Mouse (Mus musculus): Measurements from ENCODE around the gene Gjc1.

The Gjc1 gene

DNA sequence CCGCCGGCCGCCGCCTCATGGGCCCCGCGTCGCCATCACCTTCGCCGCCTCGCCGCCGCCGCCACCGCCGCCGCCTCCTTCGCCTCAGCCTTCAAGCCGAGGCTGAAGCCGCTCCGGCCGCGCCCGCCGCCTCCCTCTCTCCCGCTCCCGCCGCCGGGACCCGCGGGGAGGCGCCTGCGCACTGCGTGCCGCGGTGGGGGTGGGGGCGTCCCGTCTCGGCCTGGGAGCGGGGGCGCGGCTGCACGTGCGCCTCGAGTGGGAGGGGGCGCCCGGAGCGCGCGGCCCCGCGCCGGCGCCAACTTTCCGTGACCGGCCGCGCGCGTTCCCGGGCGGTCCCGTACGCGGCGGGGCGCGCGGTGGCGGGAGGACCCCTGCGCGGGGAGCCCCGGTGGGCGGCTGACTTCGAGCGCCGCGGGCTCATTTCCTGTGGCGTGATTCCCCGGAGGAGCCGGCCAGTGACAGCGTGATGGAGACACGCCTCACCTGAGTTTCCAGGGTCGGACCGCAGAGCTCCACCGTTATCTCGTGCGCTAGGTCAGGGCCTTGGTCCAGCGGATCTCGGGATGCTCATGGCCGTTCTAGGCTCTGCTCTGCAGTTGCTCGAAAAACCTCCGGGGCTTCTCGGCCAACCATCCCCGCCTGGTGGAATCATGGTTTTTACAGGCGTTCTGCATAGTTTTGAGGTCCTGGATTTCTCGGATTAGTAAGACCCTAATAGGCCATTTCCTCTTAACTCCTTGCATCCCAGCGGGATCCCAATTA is at the start of gene Gjc1:
TSS of gene Gjc1 (minus strand) at position 680 of the 762 bp plus-strand sequence.
- DNase-seq: peak; percentile 76 to 86

DNA sequence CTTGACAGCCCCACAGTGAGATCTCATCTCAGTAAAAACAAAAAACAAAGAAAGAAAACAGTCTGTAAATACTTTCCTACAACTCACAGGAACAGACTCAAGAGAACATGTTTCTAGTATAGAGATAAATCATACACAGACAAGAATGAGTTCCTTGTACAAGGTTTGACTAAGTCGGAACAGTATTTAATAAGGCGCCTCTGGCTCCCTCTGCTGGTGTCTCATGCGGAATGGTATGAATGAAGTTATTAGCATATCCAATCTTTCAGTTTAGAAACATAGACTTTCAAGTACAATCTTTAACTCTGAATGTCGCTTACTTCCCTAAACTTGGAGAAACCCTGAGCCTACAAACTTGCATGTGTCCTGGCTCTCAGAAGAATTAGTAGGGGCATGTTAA is 44.8 kb upstream of the Gjc1 start:
- DNase-seq: peak in 1 of 2 experiments; percentile 66

DNA sequence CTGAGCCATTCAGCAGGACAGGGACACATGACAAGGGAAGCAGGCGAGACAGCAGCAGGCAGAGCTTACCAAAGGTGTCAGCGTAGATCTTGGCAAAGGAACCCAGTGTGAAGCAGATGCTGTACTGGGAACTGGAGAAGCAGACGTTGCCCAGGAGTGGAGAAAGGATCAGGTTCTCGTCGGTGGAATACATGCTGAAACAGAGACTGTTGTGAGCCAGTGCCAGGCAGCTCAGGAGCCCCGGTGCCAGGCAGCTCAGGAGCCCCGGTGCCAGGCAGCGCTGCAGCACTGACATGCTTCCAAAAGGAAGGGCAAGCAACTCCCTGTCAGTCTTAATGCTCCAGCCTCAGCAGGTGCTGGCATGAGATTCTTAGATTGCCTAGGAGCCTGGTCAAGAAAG is 40.4 kb upstream of the Gjc1 start:
- DNase-seq: no peak

DNA sequence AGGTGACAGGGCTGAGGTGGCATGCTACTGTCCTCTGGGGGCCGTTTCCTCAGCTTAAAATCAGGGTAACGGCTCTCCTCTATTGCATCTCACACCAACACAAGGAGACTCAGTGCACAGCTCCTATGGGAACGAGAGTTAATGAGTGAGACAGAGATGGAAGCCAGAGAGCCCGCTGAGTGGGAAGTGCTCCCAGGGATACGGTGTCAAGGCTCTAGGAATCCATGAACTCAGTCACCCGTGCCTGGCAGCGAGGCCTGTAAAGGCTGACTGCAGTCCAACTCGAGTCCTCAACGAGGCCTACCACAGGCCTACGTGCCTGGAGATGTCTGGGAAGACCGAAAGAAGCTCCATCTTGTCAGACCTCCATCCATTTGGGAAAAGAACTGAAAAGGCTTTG is 39.5 kb upstream of the Gjc1 start:
- no peak for DNase-seq

DNA sequence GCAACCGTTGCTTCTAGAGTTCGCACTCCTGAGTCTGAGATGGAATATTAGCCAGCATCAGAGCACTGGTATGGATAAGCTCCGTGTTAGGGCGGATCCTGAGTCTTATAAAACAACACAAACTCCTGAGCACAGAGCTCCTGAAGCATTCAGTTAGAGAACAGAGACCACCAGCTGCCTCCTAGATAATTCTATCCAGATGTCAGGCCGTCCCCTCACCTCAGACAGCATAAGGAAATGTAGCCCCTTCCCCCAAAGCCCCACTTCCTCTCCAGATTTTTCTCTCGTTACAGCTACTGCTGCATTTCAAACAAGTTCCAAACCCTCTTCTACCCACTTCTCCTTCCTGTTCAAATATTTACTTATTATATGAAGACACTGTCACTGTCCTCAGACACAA is 36.4 kb upstream of the Gjc1 start:
- no peak for DNase-seq

DNA sequence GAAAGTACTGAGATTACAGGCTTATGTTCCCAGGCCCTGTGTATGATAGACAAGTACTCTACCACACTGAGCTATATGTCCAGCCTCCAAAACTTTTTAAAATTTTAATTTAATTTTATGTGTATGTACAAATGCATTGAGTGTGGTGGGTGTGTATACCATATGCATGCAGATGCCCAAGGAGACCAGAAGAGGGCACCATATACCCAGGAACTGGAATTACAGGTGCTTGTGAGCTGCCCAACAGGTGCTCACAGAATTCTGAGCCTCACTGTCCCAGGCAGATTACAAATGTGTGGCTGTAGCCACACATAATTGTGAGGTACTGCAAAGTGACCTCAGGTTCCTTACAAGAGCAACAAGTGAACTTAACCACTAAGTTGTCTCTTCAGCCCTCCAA is 34.3 kb upstream of the Gjc1 start:
- no peak for DNase-seq

DNA sequence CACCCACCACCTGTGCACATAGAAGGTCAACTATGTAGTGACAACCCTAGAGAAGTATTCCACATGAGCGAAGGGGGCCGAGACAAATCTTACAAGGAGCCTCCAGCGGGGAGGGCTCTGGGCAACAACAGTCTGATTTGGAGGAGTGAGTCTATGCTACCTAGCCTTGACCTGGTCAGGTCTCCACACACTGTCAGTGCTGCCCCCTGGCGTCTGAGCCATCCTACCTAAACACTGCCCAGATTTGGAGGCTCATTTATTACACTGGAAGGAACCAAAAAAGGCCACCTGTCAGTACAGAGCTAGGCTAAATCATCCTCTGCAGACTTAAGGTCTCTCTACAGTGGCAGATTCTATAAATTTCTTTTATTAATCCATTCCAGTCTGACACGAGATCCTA is 32.4 kb upstream of the Gjc1 start:
- peak; percentile 56 to 69 for DNase-seq

DNA sequence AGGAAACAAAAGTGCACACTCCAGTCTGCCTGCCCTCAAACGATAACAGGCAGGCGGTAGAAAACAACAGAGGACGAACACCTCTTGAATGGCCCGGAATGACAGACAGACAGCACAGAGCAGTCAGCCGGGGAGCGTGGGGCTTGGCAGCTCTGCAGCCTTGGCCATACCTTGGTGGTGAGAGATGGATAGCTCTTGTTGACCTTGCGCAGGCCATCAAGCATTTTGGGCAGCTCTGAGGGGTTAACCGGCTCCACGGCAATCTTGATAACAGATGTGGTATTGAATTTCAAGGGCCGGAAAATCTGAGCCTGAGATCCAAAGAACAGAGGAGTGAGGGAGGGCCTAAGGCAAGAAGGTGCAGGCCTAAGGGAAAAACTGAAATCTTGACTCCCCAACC is 26.4 kb upstream of the Gjc1 start:
- no peak for DNase-seq

DNA sequence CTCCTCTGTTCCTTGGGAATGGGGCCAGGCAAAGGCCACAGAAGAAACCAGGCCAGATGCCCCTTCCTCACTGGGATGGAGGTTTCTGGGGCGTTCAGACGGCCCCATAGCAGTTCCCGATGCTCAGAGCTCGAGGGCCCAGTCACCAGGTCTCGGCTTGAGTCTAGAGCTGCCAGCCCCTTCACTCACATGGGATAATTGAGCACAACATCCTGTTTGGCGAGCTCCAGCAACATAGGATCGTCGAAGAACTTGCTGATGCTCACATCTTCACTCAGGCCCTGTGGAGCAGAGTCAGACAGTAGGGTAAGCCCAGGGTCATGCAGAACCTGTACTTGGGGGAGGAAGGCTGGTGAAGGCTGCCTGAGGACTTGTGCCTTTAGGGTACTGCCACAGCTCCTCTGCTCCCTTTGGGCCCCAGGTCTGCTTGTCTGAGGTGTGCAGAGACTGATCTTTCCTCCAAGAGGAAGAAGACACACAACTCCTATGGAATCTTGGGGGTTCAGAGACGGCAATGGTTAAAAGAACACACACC is 19.2 kb upstream of the Gjc1 start:
- no peak for DNase-seq

DNA sequence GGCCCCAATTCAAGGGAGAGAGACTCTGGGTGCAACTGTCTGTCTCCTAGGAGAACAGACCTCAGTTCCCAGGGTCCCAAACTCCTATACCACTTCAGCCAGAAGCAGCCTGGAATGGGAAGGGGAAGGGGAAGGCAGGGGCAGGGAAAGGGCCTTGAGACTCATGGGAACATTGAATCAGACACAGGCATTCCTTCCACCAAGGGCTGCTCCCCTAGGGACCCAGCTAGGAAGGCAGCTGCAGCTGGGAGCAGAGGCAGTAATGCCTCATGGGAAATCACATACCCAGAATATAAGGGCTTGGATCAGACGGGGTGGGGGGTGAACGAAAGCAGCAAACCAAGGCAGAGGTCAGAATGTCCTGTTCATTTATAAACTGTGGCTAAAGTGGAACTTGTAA is 18.6 kb upstream of the Gjc1 start:
- DNase-seq: peak; percentile 13 to 59

DNA sequence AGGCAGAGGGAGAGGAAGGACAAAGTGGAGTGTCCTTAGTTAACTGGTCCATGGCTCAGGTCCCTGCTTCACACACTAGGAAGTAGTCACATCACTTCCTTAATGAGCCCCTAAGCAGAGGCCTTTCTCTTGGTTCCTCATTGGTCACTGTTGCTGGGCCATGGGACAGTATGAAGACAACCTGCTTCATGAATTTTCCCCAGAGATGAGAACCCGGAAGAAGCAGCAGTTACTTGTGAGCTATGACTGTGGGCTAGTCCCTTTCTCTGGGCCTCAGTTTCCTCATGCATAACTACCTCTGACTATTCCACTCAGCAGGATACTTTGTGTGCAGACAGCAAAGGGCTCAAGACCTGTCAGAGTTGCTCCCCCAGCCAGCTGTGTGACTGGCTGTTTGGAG is 17.9 kb upstream of the Gjc1 start:
- DNase-seq: no peak

DNA sequence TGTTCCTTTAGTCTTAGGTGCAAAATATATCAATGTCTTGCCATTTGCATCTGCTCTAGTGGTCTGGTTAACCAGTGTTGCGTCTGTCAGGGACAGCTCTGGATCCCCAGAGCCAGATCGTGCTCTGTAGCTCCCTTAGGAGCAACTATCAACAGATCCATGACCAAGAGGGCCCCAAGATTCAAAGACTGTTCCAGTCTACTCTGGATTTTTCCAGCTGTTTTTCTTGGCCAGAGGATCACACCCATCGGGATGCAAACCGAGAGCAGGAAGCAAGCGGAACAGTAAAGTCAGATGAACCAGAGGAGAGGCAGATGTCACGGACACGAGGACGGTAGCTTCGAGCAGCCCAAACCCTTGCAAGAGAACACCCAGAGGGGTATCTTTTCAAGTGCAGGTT is 16.6 kb upstream of the Gjc1 start:
- DNase-seq: no peak

DNA sequence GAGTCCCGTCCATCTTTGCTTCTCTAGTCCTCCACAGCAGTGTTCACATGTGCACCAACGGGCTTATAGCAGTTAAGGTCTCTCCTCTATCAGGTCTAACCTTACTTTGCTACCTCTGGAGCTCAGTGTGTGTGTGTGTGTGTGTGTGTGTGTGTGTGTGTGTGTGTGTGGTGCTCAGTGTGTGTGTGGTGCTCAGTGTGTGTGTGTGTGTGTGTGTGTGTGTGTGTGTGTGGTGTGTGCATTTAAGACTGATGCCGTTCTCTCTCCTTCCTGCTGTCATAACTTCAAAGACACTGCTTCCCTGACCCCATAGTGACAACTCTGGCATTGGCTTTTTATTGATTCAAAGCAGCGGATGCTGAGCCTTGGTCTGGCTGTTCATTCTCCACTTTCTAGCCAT is 16.0 kb upstream of the Gjc1 start, which contains the start of gene Higd1b:
TSS of gene Higd1b (plus strand) at position 301 of the 400 bp plus-strand sequence.
- DNase-seq: peak in 1 of 2 experiments; percentile 20

DNA sequence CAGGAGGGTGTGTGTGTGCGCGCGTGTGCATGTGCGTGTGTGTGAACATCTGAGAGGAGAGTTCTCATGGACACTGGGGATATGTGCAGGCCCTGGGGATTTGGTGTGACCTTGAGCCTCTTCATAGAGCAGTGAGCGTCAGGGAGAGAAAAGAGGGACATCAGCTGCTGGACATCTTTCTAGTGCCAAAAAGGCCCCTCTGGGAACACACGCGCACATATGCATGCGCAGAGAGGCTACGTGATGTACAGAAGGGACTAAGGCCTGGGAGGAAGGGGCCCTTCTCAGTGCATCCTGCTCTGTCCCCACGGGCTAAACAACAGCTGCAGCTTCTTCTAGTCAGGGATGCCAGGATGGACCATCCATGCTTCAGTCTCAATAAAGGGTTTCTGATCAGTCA is 14.7 kb upstream of the Gjc1 start:
- DNase-seq: peak in 1 of 2 experiments; percentile 71

DNA sequence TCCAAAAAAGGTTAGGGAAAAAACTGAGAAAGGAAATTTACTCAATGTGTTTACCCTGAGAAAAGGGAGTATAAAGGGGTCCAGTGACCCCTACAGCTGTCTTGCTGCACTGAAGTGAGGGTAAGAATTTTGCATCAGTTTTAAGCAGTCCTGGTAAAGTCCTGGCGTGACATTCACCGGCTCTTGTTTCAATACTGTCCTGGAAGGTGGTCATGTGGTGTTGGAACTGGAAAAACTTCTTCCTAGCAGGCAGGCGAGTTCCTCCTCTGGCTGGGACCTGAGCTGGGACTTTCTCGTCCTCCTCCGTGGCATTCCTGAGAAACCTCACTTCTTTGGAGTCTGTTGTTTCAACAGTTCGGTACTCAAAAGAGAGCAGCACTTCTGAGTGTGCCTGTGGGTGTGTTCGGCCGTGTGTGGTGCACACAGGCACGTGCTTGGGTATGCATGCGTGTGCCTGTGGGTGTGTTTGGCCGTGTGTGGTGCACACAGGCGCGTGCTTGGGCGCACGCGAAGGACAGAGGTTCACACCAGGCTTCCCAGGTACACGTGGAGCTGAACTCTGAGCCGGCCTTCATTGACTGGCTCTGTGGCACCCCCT is 13.3 kb upstream of the Gjc1 start:
- no peak for DNase-seq

DNA sequence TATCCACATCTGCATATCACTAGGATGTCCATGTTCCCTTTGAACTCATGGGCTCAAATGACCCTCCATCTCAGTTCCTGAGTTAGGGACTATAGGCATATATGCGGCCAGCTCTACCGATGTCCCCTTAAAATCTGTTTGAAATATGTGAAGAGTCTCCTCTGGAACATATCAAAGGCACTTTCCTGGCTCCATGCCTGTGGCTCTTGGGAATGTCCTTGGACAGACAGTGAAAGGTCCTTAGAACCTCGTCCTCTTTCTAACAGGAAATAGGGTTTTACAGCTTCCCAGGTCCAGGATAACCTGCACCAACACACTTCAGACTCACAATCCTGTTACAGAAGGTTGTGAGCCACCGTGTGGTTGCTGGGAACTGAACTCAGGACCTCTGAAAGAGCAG is 10.8 kb upstream of the Gjc1 start:
- DNase-seq: no peak

DNA sequence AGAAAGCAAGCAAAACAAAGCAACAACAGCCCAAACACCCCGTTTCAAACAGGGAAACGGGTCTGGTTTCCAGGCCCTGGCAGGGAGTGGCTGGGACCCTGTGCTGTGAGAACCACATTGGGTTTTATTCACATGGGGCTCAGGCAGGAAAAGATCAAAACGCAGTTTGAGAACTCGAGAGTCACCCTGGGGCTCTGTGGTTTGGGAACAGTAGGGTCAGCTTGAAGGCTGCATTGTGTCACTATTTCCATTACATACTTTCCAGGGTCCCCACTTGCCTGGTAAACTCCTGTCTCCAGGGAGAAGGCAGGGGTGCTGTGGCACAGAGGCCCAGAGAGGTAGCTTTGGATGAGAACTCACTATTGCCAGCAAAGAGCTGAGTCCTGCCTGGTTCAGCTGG is 7.6 kb upstream of the Gjc1 start:
- DNase-seq: no peak

DNA sequence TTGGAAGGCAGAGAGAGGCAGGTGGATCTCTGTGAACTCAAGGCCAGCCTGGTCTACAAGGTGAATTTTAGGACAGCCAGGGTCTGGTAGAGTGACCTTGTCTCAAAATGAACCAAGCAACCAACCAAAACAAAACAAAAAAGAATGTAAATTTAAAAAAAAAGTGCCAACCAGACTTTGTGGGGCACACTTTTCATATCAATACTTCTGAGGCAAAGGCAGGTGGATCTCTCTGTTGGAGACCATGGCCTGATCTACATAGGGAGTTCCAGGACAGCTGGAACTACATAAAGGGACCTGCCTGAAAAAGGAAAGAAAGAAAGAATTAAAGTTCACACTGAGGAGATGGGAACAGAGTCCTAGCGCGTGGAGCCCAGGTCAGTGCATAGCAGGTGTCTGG is 7.0 kb upstream of the Gjc1 start:
- no peak for DNase-seq

DNA sequence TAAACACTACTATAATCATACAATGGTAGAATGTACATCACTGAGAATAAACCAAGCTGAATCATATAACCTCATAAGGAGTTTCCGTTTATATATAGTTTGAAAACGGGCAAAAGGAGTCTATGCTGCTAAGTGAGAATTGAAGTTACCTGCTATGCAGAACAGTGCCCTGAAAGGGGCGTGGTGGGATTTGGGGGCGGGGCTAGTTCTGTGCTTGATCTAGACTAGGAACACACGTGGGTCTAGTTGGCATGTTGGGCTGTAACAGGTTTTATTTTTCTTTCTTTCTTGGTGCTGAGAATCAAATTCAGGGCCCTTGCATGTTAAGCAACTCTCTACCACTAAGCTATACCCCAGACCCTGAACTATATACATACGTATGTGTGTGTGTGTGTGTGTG is 1.7 kb upstream of the Gjc1 start:
- DNase-seq: no peak

DNA sequence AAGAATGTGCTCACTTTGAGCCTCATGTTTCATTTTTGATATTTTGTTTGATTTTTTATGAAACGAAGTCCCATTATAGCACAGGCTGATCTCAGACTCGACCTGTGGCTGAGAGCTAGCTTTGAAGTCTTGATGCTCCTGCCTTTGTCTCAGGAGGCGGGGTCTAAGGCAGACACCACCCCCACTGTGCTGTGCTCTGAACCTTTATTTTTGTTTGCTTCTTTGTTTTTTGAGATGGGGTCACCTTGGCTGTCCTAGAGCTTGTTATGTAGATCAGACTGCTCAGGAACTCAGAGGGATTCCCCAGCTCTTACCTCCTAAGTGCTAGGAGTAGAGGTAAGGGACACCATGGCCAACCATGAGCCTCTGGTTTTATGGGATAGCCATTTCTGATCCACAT is 932 bp upstream of the Gjc1 start:
- no peak for DNase-seq

DNA sequence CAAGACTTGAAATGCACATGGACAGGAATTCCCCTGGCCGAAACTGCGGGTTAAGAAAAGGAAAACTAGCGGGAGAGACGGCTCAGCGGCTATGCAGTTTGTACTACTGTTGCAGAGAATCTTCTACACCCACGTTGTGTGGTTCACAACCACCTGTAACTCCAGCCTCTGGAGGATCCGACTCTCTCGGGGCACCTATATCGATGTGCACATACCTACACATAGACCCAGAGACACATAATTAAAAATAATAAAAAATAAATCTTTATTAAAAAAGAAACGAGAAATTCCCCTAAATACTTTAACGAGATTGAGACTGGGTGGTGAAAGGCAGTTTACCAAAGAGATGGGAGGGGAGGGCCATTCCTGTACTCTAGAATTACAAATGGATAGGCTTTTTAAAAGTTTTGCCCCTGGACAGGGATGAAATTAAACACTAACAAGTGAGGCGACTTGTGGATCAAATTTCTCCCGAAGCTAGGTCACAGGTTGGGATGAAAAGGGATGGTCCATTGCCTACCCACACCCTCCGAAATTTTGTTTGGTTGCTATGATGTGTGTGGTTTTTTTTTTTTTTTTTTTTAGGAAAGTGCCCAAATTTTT is 384 bp upstream of the Gjc1 start:
- no peak for DNase-seq

DNA sequence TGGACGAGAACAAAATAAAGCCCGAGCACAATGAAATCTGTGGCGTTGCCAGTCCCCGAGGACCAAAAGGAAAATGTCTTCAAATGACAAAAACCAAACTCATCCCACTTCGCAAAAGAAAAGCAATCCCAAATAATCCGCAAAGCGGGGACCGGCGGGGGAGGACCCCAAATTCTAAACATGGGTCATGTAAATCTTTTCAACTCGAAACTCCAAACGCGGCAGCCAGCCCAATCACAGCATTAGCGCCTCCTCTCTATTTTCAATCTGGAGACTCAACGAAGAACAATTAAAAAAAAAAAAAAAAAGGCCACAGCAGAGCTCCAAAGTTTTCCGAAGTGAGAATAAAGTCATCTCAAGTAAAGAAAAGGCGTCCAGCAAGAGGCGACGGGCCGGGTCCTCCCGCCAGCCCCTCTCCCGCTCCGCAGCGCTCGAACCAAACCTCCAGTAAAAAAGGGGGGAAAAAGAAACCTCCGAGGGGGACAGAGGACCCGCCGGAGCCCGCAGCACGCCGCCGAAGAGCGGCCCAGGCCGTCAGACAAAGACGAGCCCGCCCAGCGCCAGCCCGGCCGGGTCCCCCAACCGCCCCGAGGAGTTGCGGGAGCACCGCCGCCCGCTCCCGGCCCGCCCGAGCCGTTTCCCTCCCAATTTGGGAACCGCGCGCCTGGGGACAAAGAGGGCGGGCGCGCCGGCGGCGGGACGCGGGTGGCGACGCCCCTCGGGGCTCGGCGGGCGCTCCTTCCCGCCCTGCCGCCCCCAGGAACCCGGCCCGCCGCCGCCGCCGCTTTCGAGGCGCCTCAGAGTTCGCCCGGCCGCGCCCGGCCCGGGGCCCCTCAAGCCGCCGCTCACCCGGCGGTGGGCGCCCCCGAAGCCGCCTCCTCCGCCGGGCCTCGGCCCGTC is 1.1 kb downstream of the Gjc1 start:
- peak; percentile 47 to 56 for DNase-seq

DNA sequence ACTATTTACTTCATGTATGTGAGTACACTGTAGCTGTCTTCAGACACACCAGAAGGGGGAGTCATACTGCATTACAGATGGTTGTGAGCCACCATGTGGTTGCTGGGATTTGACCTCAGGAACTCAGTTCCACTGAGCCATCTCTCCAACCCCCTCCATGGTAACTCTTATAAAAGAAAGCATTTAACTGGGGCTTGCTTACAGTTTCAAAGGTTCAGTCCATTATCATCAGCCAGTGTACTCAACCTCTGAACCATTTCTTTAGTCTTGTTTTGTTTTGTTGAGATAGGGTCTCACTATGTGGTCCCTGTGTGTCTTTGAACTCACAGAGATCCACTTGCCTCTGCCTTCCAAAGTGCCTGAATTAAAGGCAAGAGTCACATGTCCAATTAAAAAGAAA is 4.6 kb downstream of the Gjc1 start:
- no peak for DNase-seq

Measured in lung, postnatal 4 days (tissue).